Mouse (Mus musculus): ENCODE results near the gene Ccdc155.

DNA sequence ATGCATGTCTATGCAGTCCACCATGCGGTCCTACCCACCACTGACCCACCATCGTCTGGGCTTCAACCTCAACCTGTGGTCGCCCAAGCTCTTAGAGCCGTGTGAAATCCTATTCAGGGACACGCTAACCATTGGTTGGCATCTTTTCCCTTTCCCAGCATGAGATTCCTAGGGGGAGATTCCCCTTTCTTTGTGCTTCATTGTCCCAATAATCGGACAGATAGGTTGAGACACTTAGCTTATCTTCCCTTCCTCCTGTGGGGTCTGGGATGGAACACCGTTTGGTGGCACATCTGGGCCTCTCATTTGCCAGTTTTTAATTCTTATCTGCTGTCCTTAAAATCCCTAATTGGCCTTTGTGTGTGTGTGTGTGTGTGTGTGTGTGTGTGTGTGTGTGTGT lies 35.4 kb upstream of the Ccdc155 start:
- TF ChIP-seq CTCF (IDR thresholded peaks at IDR 0.05; ENCODE audit: low read depth, low read length) (no peak), POLR2AphosphoS5 (IDR thresholded peaks at IDR 0.05; ENCODE audit: insufficient replicate concordance, low read depth, low read length) (no peak), GATA2 (IDR thresholded peaks at IDR 0.05; ENCODE audit: borderline replicate concordance, low read depth, low read length) (no peak), GATA1 (IDR thresholded peaks at IDR 0.05; ENCODE audit: borderline replicate concordance, low read length) (no peak)
